Mouse (Mus musculus): ENCODE measurements around the gene Pitpnc1.

- TF ChIP-seq CTCF (IDR thresholded peaks at IDR 0.05; ENCODE audit: low read depth, low read length) (no peak), POLR2A (IDR thresholded peaks at IDR 0.05; ENCODE audit: extremely low read depth, insufficient read depth, low read length) (no peak)
Measured at GRCm38 (mm10) chr11:107272351-107272975, 198.0 kb downstream of the Pitpnc1 start.
